Mouse (Mus musculus): ENCODE measurements around the gene Nfia.
A peak's percentile ranks its signal among the peaks of the same experiment; 100 is the strongest.

Nfia gene

GRCm38 (mm10) chr4:98020836-98021235 lies 248.3 kb downstream of the Nfia start:
- no peak for DNase-seq

GRCm38 (mm10) chr4:98023245-98023792 lies 250.8 kb downstream of the Nfia start:
- DNase-seq = no peak

- no peak for DNase-seq
Observed at GRCm38 (mm10) chr4:98027412-98027811, 254.9 kb downstream of the Nfia start.

- DNase-seq = no peak
Observed at GRCm38 (mm10) chr4:98031871-98032270, 259.3 kb downstream of the Nfia start.

- DNase-seq = no peak
Observed at GRCm38 (mm10) chr4:98032332-98032731, 259.8 kb downstream of the Nfia start.

- no peak for DNase-seq
Observed at GRCm38 (mm10) chr4:98039095-98039494, 266.6 kb downstream of the Nfia start.

GRCm38 (mm10) chr4:98040179-98040578 lies 267.6 kb downstream of the Nfia start:
- DNase-seq = no peak

- no peak for DNase-seq
Observed at GRCm38 (mm10) chr4:98044611-98045010, 272.1 kb downstream of the Nfia start.

- no peak for DNase-seq
Observed at GRCm38 (mm10) chr4:98047369-98047768, 274.8 kb downstream of the Nfia start.

GRCm38 (mm10) chr4:98049584-98049983 lies 277.1 kb downstream of the Nfia start:
- peak; percentile 11 for DNase-seq

- no peak for DNase-seq
Observed at GRCm38 (mm10) chr4:98050003-98050620, 277.6 kb downstream of the Nfia start.

- DNase-seq = no peak
Observed at GRCm38 (mm10) chr4:98050781-98051180, 278.2 kb downstream of the Nfia start.

GRCm38 (mm10) chr4:98051326-98051725 lies 278.8 kb downstream of the Nfia start:
- DNase-seq = no peak

GRCm38 (mm10) chr4:98055036-98055435 lies 282.5 kb downstream of the Nfia start:
- DNase-seq = no peak

GRCm38 (mm10) chr4:98056396-98057020 lies 284.0 kb downstream of the Nfia start:
- no peak for DNase-seq

- DNase-seq = no peak
Observed at GRCm38 (mm10) chr4:98057246-98057645, 284.7 kb downstream of the Nfia start.

- DNase-seq = no peak
Observed at GRCm38 (mm10) chr4:98057721-98058120, 285.2 kb downstream of the Nfia start.

- no peak for DNase-seq
Observed at GRCm38 (mm10) chr4:98058182-98058581, 285.6 kb downstream of the Nfia start.

GRCm38 (mm10) chr4:98060601-98061000 lies 288.1 kb downstream of the Nfia start:
- DNase-seq = no peak

GRCm38 (mm10) chr4:98061086-98061485 lies 288.6 kb downstream of the Nfia start:
- DNase-seq = no peak

GRCm38 (mm10) chr4:98063280-98063679 lies 290.7 kb downstream of the Nfia start:
- DNase-seq = peak; percentile 15

GRCm38 (mm10) chr4:98076106-98076505 lies 303.6 kb downstream of the Nfia start:
- DNase-seq = no peak

GRCm38 (mm10) chr4:98076624-98077023 lies 304.1 kb downstream of the Nfia start:
- DNase-seq = no peak

GRCm38 (mm10) chr4:98080586-98080985 lies 308.1 kb downstream of the Nfia start:
- DNase-seq = no peak

- DNase-seq = no peak
Observed at GRCm38 (mm10) chr4:98081962-98082361, 309.4 kb downstream of the Nfia start.
